Mouse (Mus musculus) urinary bladder, postnatal 0 days (tissue): Measurements from ENCODE around the gene Olfr325. TPM values are rescaled to one million over a fixed set of nuclear protein-coding genes. Genes with fewer than 3 reads are reported as not detected.

Source experiments
- polyA plus RNA-seq: library from polyadenylated mRNA; unstranded; fragments of >200 nt; fragmentation: Nextera tagmentation; extraction: Ambion mirVana; gene quantifications from 2 replicates; pipeline ENCODE4 v1.2.1, GENCODE M21; 2015

Olfr325 gene
- not detected in 2 replicates for polyA plus RNA-seq

GRCm38 (mm10) chr11:58577430-58577829 lies at the start of gene Olfr325:
Gene Olfr325 (plus strand): TSS chr11:58577730.

GRCm38 (mm10) chr11:58534736-58535135 lies 42.8 kb upstream of the Olfr325 start, which contains the start of gene Olfr330:
Gene Olfr330 (minus strand): TSS chr11:58534836.

GRCm38 (mm10) chr11:58546322-58546721 lies 31.2 kb upstream of the Olfr325 start, which contains the start of gene Olfr329-ps:
Gene Olfr329-ps (minus strand): TSS chr11:58546422.

GRCm38 (mm10) chr11:58555536-58555935 lies 22.0 kb upstream of the Olfr325 start, which contains the start of gene Olfr328:
Gene Olfr328 (minus strand): TSS chr11:58555636.

GRCm38 (mm10) chr11:58570405-58570804 lies 7.1 kb upstream of the Olfr325 start, which contains the start of gene Olfr224:
Gene Olfr224 (minus strand): TSS chr11:58570553.

GRCm38 (mm10) chr11:58594814-58595213 lies 17.3 kb downstream of the Olfr325 start, which contains the start of gene Olfr324:
Gene Olfr324 (plus strand): TSS chr11:58595114.

GRCm38 (mm10) chr11:58615975-58616374 lies 38.4 kb downstream of the Olfr325 start, which contains the start of gene 2210407C18Rik:
Gene 2210407C18Rik (minus strand): TSS chr11:58616075.

GRCm38 (mm10) chr11:58630401-58630800 lies 52.9 kb downstream of the Olfr325 start, which contains the start of gene Olfr323:
Gene Olfr323 (minus strand): TSS chr11:58630501.

Other genes starting within 250 kb of the Olfr325 start
- 40.1 and 44.4 TPM in 2 replicates for gene Zfp672, start 247.4 kb upstream of the Olfr325 start, polyA plus RNA-seq
- gene Sh3bp5l, start 247.0 kb upstream of the Olfr325 start, polyA plus RNA-seq: 29.8 and 33.1 TPM in 2 replicates
- 0.24 and 0.77 TPM in 2 replicates for gene Lypd8, start 198.7 kb upstream of the Olfr325 start, polyA plus RNA-seq
- 0.23 and 0.33 TPM in 2 replicates for gene 1810065E05Rik, start 156.6 kb upstream of the Olfr325 start, polyA plus RNA-seq
- gene Gm12253, start 145.2 kb upstream of the Olfr325 start, polyA plus RNA-seq: not detected in 2 replicates
- not detected in 2 replicates for gene Lypd9, start 124.8 kb upstream of the Olfr325 start, polyA plus RNA-seq
- gene Olfr30, start 115.5 kb upstream of the Olfr325 start, polyA plus RNA-seq: not detected in 2 replicates
- gene Olfr332, start 85.2 kb upstream of the Olfr325 start, polyA plus RNA-seq: not detected in 2 replicates
- not detected in 2 replicates for gene Olfr331, start 75.2 kb upstream of the Olfr325 start, polyA plus RNA-seq
- not detected in 2 replicates for gene Olfr330, start 42.9 kb upstream of the Olfr325 start, polyA plus RNA-seq
- not detected in 2 replicates for gene Olfr329-ps, start 31.3 kb upstream of the Olfr325 start, polyA plus RNA-seq
- 0.05 TPM in 1 of 2 replicates, not detected in the other for gene Olfr328, start 22.1 kb upstream of the Olfr325 start, polyA plus RNA-seq
- gene Olfr224, start 7.2 kb upstream of the Olfr325 start, polyA plus RNA-seq: not detected in 2 replicates
- not detected in 2 replicates for gene Olfr324, start 17.4 kb downstream of the Olfr325 start, polyA plus RNA-seq
- not detected in 2 replicates for gene 2210407C18Rik, start 38.3 kb downstream of the Olfr325 start, polyA plus RNA-seq
- not detected in 2 replicates for gene Olfr323, start 52.8 kb downstream of the Olfr325 start, polyA plus RNA-seq
- not detected in 2 replicates for gene Trim58, start 62.7 kb downstream of the Olfr325 start, polyA plus RNA-seq
- gene Olfr322, start 81.1 kb downstream of the Olfr325 start, polyA plus RNA-seq: not detected in 2 replicates
- not detected in 2 replicates for gene Olfr320, start 103.4 kb downstream of the Olfr325 start, polyA plus RNA-seq
- gene Olfr319, start 121.4 kb downstream of the Olfr325 start, polyA plus RNA-seq: not detected in 2 replicates
- gene Olfr318, start 146.3 kb downstream of the Olfr325 start, polyA plus RNA-seq: not detected in 2 replicates
- not detected in 2 replicates for gene Olfr317, start 161.5 kb downstream of the Olfr325 start, polyA plus RNA-seq
- not detected in 2 replicates for gene Olfr316, start 175.0 kb downstream of the Olfr325 start, polyA plus RNA-seq
- gene Olfr315, start 195.5 kb downstream of the Olfr325 start, polyA plus RNA-seq: not detected in 2 replicates
- not detected in 2 replicates for gene Olfr314, start 205.2 kb downstream of the Olfr325 start, polyA plus RNA-seq
- 8.1 and 9.6 TPM in 2 replicates for gene Fam183b, start 224.2 kb downstream of the Olfr325 start, polyA plus RNA-seq
- gene Olfr313, start 237.3 kb downstream of the Olfr325 start, polyA plus RNA-seq: not detected in 2 replicates